ENCODE assay signal across 8 mouse cellular contexts in genomic region chr2:109959407-109960075, GRCm38 (mm10). TPM values are rescaled to one million over a fixed set of nuclear protein-coding genes. Genes with fewer than 3 reads are reported as not detected.
DNase-seq lines count a peak whose midpoint lies in the region; ATAC-seq lines count a peak whose summit lies in the region.

No protein-coding gene starts in this region.

- H3K4me3 ChIP-seq in kidney, embryonic 16.5 days (ENCODE audit: low read length): no peak overlapping the region

- H3K4me2 ChIP-seq in kidney, embryonic 16.5 days (replicated peaks; ENCODE audit: low read depth, low read length): no peak overlapping the region

- WGBS in kidney, embryonic 16.5 days: 50% methylated on average over 11 of the region's 11 CpGs

- H3K36me3 ChIP-seq in kidney, embryonic 16.5 days (ENCODE audit: insufficient read depth, low read length): no peaks in the 10 kb centered on the region

- no peaks in the 10 kb centered on the region for H3K9me3 ChIP-seq in kidney, embryonic 16.5 days (ENCODE audit: low read length)

- no peaks in the 10 kb centered on the region for H3K27me3 ChIP-seq in kidney, embryonic 16.5 days (ENCODE audit: insufficient read depth, low read length)

- no peak for DNase-seq in kidney, adult 8-10 months
- DNase-seq in forelimb bud, embryonic 11.5 days (ENCODE audit: low read depth, low spot score): peak; percentile 28
- DNase-seq in neural tube, embryonic 10.5 days (ENCODE audit: extremely low spot score, low spot score): peak; percentile 40
- DNase-seq in thymus, postnatal 10 days (ENCODE audit: low spot score in 2 of 2): no peak
- DNase-seq in layer of hippocampus, adult 9-10 months (ENCODE audit: low spot score): no peak

- ATAC-seq in kidney, embryonic 16.5 days (ENCODE audit: low FRiP score, low TSS enrichment): 0 out of 2 replicates have a peak, but pooled peaks have one; percentile 29
- peak; percentile 7; the same call in 1 of the 2 replicates for ATAC-seq in common myeloid progenitor, adult 5-6 weeks (replicated peaks; ENCODE audit: low read depth, poor library complexity, severe bottlenecking)
- ATAC-seq in CD4-positive, CD25-positive, alpha-beta regulatory T cell, adult 4 months: no peak

- no peak overlapping the region for H3K9ac ChIP-seq in kidney, embryonic 16.5 days (replicated peaks; ENCODE audit: low read length)

- H3K4me1 ChIP-seq in kidney, embryonic 16.5 days (ENCODE audit: insufficient read depth, low read length): peaks cover 19% of the 10 kb centered on the region

- 0 out of 2 replicates have a peak overlapping the region, but pooled peaks have one; percentile 5 for H3K27ac ChIP-seq in kidney, embryonic 16.5 days (ENCODE audit: low read length)

RNA-seq across cellular contexts. Expression of gene Lgr4, which starts 42.1 kb away (rescaled TPM):
- 23.9 and 25.6 TPM in 2 replicates for polyA plus RNA-seq in kidney, embryonic 16.5 days (2015; fragmentation: Nextera tagmentation; extraction: Ambion mirVana)
- total RNA-seq in common myeloid progenitor, adult 5-6 weeks (2017): 0.92 and 1.9 TPM in 2 replicates
- under 1 TPM in 1 of 2 experiments, not detected in 1; 0.08 TPM for polyA plus RNA-seq in CD4-positive, CD25-positive, alpha-beta regulatory T cell, adult 4 months (2017; shearing (Covaris generic))

RNA-seq across cellular contexts. Expression of gene Ccdc34, which starts 58.1 kb away (rescaled TPM):
- polyA plus RNA-seq in kidney, embryonic 16.5 days (2015; fragmentation: Nextera tagmentation; extraction: Ambion mirVana): 39.5 and 44.9 TPM in 2 replicates
- total RNA-seq in common myeloid progenitor, adult 5-6 weeks (2017): 41.1 and 55.0 TPM in 2 replicates
- 1 to 10 TPM; 4.5 to 6.6 TPM for polyA plus RNA-seq in CD4-positive, CD25-positive, alpha-beta regulatory T cell, adult 4 months (2017; shearing (Covaris generic))

Comparison
In these comparisons a context has a peak if more than half of its experiments do, and no peak if none do; other contexts are left out.
1. DNase-seq: peak in forelimb bud, embryonic 11.5 days (single experiment) and neural tube, embryonic 10.5 days (single experiment); none in kidney, adult 8-10 months (0 of 2), thymus, postnatal 10 days (0 of 2) and layer of hippocampus, adult 9-10 months (single experiment).
2. RNA of gene Lgr4, which starts 42.1 kb away (polyA plus RNA-seq): 23.9 to 25.6 TPM in kidney, embryonic 16.5 days; 0.08 TPM in CD4-positive, CD25-positive, alpha-beta regulatory T cell, adult 4 months; every median in the first group is over 10 times any median in the second.